Mouse (Mus musculus): ENCODE measurements around the gene Zfp853. TPM values are rescaled to one million over a fixed set of nuclear protein-coding genes. Genes with fewer than 3 reads are reported as not detected.
A peak's percentile ranks its signal among the peaks of the same experiment; 100 is the strongest.

Gene Zfp853
- total and polyA plus RNA-seq, 3 experiments = 0.08 to 0.14 TPM; not detected in 1

DNA sequence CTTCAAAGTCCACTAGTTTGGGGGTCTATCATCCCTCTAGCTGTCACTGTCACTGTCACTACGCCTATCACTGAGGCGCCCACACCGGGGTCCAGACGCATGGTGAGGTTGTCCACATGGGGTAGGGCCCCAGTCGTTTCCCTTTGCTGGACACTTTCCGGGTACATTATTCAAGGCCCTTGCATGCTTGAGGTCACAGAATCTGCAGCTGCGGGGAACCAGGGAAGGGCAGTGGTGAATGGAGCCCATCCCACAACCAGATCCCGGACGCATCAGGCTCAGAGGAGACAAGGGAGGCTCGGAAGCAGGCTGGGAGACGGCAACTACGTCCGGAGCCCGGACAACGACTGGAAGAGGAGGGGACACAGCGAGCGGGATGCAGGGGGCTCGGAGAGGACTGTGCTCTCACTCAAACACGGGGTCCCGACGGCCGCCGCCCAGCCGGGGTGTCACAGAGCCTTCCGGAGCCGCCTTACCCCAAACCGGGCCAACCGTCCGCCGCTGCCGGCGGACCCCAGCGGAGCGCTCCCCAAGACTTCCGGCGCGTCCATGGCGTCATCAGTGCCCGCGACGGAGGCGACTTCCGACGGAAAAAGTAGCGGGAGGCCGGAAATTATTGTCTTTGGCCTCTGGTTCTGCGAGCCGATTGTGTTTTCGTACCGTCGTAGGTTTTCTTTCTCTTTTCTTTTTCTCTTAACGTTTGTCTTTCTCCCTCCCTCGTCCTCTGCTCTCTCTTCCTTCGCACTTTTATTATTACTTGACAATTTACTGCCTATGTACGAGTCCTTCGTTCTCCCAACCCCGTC, 35.5 kb upstream of the Zfp853 start, which contains the start of gene Zdhhc4:
Gene Zdhhc4, minus strand, starts transcription at position 567 of the 806 bp plus-strand sequence.
- Histone ChIP-seq H3K27me3 (ENCODE audit: control insufficient read depth in 1 of 2, insufficient read depth in 2 of 2, low read length in 2 of 2) (no peaks in the 10 kb centered on the region), H3K79me2 (ENCODE audit: control insufficient read depth, insufficient read depth, low read length, poor library complexity) (peaks cover 19% of the 10 kb centered on the region), H3K4me1 (ENCODE audit: control insufficient read depth in 1 of 2, insufficient read depth in 2 of 2, low read length in 2 of 2) (peaks cover 0 to 17% of the 10 kb centered on the region in 2 experiments; a peak in 2 of 4 replicates), H3K9ac (ENCODE audit: control insufficient read depth, low read depth, low read length, poor library complexity, severe bottlenecking) (peak within 1 kb of the TSS; percentile 92), H3K36me3 (ENCODE audit: control insufficient read depth in 1 of 2, insufficient read depth in 2 of 2, low read length in 2 of 2) (peaks cover 0 to 6% of the 10 kb centered on the region in 2 experiments; a peak in 1 of 4 replicates), H3K9me3 (replicated peaks; ENCODE audit: insufficient read depth, low read length) (no peaks in the 10 kb centered on the region), H3K4me3 (ENCODE audit: control insufficient read depth in 1 of 2, insufficient read depth in 1 of 2, low read depth in 2 of 2, low read length in 2 of 2) (peak within 1 kb of the TSS; percentile 82 to 94), H3K27ac (ENCODE audit: control insufficient read depth, low read depth, low read length) (peak within 1 kb of the TSS; percentile 81)
- peak; percentile 91 for DNase-seq (ENCODE audit: low read depth, low spot score)
- TF ChIP-seq MAFK (IDR thresholded peaks at IDR 0.05; ENCODE audit: borderline replicate concordance, low read depth, low read length) = no peak
- no peak for TF ChIP-seq POLR2AphosphoS5 (IDR thresholded peaks at IDR 0.05; ENCODE audit: borderline replicate concordance, low read depth, low read length)
- TF ChIP-seq TCF12 (IDR thresholded peaks at IDR 0.05; ENCODE audit: low read depth, low read length) = peak; percentile 60; the same call in 1 of the 2 replicates
- TF ChIP-seq GATA1 (IDR thresholded peaks at IDR 0.05; ENCODE audit: low read depth, low read length) = no peak
- TF ChIP-seq SIN3A (IDR thresholded peaks at IDR 0.05; ENCODE audit: low read length) = peak; percentile 97
- peak; percentile 95 for TF ChIP-seq NELFE (IDR thresholded peaks at IDR 0.05; ENCODE audit: low read depth, low read length)
- TF ChIP-seq ZKSCAN1 (IDR thresholded peaks at IDR 0.05; ENCODE audit: low read depth, low read length) = no peak
- TF ChIP-seq ZMIZ1 (IDR thresholded peaks at IDR 0.05; ENCODE audit: low read depth, low read length) = peak; percentile 76; the same call in 1 of the 2 replicates
- TF ChIP-seq RCOR1 (IDR thresholded peaks at IDR 0.05; ENCODE audit: low read depth, low read length) = peak; percentile 52; the same call in 1 of the 2 replicates
- no peak for TF ChIP-seq SMC3 (IDR thresholded peaks at IDR 0.05; ENCODE audit: low read depth, low read length)
- TF ChIP-seq MYC (IDR thresholded peaks at IDR 0.05; ENCODE audit: low read depth, low read length) = no peak; the same call in 1 of the 2 replicates
- TF ChIP-seq E2F4 (IDR thresholded peaks at IDR 0.05; ENCODE audit: borderline replicate concordance, low read depth, low read length) = no peak
- TF ChIP-seq NRF1 (IDR thresholded peaks at IDR 0.05; ENCODE audit: insufficient read depth, low read depth, low read length, poor library complexity, severe bottlenecking) = no peak
- TF ChIP-seq ELF1 (IDR thresholded peaks at IDR 0.05; ENCODE audit: low read depth, low read length) = peak; percentile 97
- no peak for TF ChIP-seq CTCF (IDR thresholded peaks at IDR 0.05 in 2 of 3, conservative IDR thresholded peaks at IDR 0.05 in 1 of 3; ENCODE audit: control insufficient read depth in 1 of 3, insufficient read depth in 1 of 3, low read depth in 2 of 3, low read length in 3 of 3, poor library complexity in 1 of 3, severe bottlenecking in 1 of 3)
- TF ChIP-seq GABPA (IDR thresholded peaks at IDR 0.05; ENCODE audit: low read depth, low read length) = no peak
- TF ChIP-seq TBP (IDR thresholded peaks at IDR 0.05; ENCODE audit: low read depth, low read length) = peak; percentile 78
- no peak for TF ChIP-seq TAL1 (IDR thresholded peaks at IDR 0.05; ENCODE audit: low read length)
- TF ChIP-seq KAT2A (conservative IDR thresholded peaks at IDR 0.05; ENCODE audit: low read depth, low read length) = peak; percentile 88
- TF ChIP-seq POLR2AphosphoS2 (IDR thresholded peaks at IDR 0.05; ENCODE audit: low read length) = peak; percentile 86; the same call in 1 of the 2 replicates
- no peak for TF ChIP-seq USF1 (IDR thresholded peaks at IDR 0.05; ENCODE audit: low read depth, low read length)
- TF ChIP-seq JUND (IDR thresholded peaks at IDR 0.05; ENCODE audit: low read depth, low read length) = peak; percentile 69; the same call in 1 of the 2 replicates
- TF ChIP-seq EP300 (IDR thresholded peaks at IDR 0.05; ENCODE audit: low read depth in 1 of 2, low read length in 2 of 2) = peak in 1 of 2 experiments; percentile 26; a peak in 1 of 4 replicates
- no peak for TF ChIP-seq CHD1 (IDR thresholded peaks at IDR 0.05; ENCODE audit: low read depth, low read length)
- TF ChIP-seq POLR2A (IDR thresholded peaks at IDR 0.05; ENCODE audit: control insufficient read depth in 1 of 2, insufficient read depth in 1 of 2, low read depth in 1 of 2, low read length in 2 of 2, poor library complexity in 1 of 2) = peak; percentile 79 to 93
- TF ChIP-seq UBTF (IDR thresholded peaks at IDR 0.05; ENCODE audit: borderline replicate concordance, insufficient read depth, low read depth, low read length) = 0 out of 2 replicates have a peak, but pooled peaks have one; percentile 45
- peak; percentile 67 for TF ChIP-seq MYB (IDR thresholded peaks at IDR 0.05; ENCODE audit: low read depth, low read length)
- no peak for TF ChIP-seq ZNF384 (IDR thresholded peaks at IDR 0.05; ENCODE audit: low read depth, low read length)
- no peak for TF ChIP-seq USF2 (IDR thresholded peaks at IDR 0.05; ENCODE audit: borderline replicate concordance in 1 of 2, insufficient read depth in 1 of 2, low read depth in 1 of 2, low read length in 2 of 2)
- TF ChIP-seq CHD2 (IDR thresholded peaks at IDR 0.05; ENCODE audit: low read length) = no peak
- TF ChIP-seq ZC3H11A (IDR thresholded peaks at IDR 0.05; ENCODE audit: low read depth, low read length) = peak; percentile 25; the same call in 1 of the 2 replicates
- no peak for TF ChIP-seq MEF2A (IDR thresholded peaks at IDR 0.05; ENCODE audit: extremely low read depth, insufficient replicate concordance, low read depth, low read length, poor library complexity, severe bottlenecking)
- peak; percentile 79; the same call in 1 of the 2 replicates for TF ChIP-seq MAZ (IDR thresholded peaks at IDR 0.05; ENCODE audit: low read depth, low read length)
- peak; percentile 79 for TF ChIP-seq MXI1 (IDR thresholded peaks at IDR 0.05; ENCODE audit: low read depth, low read length)
- no peak for TF ChIP-seq RAD21 (IDR thresholded peaks at IDR 0.05; ENCODE audit: low read depth, low read length)

Measured in MEL (cell line).